ENCODE assay signal across 7 mouse cellular contexts in the genomic region with DNA sequence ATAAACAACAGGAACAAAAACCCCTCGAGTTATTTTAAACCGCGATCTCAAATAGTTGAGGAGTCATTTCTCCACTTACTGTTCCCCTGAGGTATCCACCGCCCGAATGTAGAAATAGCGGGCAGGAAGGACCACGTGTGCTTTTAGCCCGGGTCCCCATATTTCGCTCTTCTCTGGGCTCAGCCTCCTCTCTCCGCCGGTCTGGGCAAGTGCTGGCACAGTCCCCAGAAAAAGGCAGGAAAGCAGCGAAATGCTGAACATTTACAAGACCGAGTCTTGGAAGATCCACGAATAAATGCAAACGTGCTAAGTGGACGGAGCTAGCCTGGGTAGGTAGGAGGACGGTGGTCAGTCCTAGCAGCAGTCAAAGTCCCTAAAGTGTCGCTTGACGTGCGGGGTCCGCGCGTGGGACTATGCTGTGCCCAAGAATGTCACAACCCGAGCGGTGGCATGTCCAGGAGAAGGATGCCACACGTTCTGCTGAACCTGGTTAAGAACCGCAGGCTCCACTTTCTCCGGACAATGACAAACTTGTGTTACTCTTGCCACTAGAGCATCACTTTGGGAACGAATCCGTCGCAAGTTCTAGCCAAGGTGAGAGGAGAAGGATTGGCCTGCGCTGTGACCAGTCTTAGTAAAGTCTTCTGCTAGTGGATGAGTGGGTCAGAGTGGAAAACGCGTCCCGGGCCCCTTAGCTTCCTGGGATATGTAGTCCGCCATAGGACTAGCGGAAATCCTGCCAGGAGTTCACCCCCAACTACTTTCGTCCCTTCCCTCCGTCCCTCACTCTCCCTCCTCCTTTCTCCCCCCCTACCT. TPM values are rescaled to one million over a fixed set of nuclear protein-coding genes. Genes with fewer than 3 reads are reported as not detected.
A peak's percentile ranks its signal among the peaks of the same experiment; 100 is the strongest.
DNase-seq lines count a peak whose midpoint lies in the region; ATAC-seq lines count a peak whose summit lies in the region.

A gene (minus strand): TSS at position 570 of the 816 bp plus-strand sequence.
A gene (plus strand): TSS at position 719 of the 816 bp plus-strand sequence.

- no peaks in the 10 kb centered on the region for H3K27me3 ChIP-seq in embryonic facial prominence, embryonic 12.5 days
- H3K27me3 ChIP-seq in limb, embryonic 11.5 days (ENCODE audit: control insufficient read depth, insufficient read depth, low read length): no peaks in the 10 kb centered on the region
- no peaks in the 10 kb centered on the region for H3K27me3 ChIP-seq in midbrain, embryonic 14.5 days (ENCODE audit: control insufficient read depth, insufficient read depth, low read length)

- ATAC-seq in embryonic facial prominence, embryonic 12.5 days (ENCODE audit: insufficient number of reproducible peaks, insufficient read depth, low FRiP score, low TSS enrichment): peak; percentile 98
- ATAC-seq in limb, embryonic 11.5 days (ENCODE audit: insufficient number of reproducible peaks, low FRiP score, low TSS enrichment, low read depth): peak; percentile 97
- peak; percentile 95 for ATAC-seq in midbrain, embryonic 14.5 days (ENCODE audit: low FRiP score, low TSS enrichment)

- under 1% methylated on average over 39 of the region's 39 CpGs for WGBS in embryonic facial prominence, embryonic 12.5 days
- under 1% methylated on average over 39 of the region's 39 CpGs for WGBS in limb, embryonic 11.5 days
- under 1% methylated on average over 39 of the region's 39 CpGs for WGBS in midbrain, embryonic 14.5 days

- peaks cover 8% of the 10 kb centered on the region for H3K4me1 ChIP-seq in embryonic facial prominence, embryonic 12.5 days
- H3K4me1 ChIP-seq in limb, embryonic 11.5 days (ENCODE audit: control insufficient read depth, insufficient read depth, low read length): no peaks in the 10 kb centered on the region
- H3K4me1 ChIP-seq in midbrain, embryonic 14.5 days (ENCODE audit: control insufficient read depth, insufficient read depth, low read length): peaks cover 17% of the 10 kb centered on the region

- peak within 1 kb of the TSS; percentile 84 for H3K9ac ChIP-seq in embryonic facial prominence, embryonic 12.5 days
- peak within 1 kb of the TSS; percentile 74 for H3K9ac ChIP-seq in limb, embryonic 11.5 days (ENCODE audit: low read length)
- peak within 1 kb of the TSS; percentile 89 for H3K9ac ChIP-seq in midbrain, embryonic 14.5 days (replicated peaks; ENCODE audit: low read length)

- H3K36me3 ChIP-seq in embryonic facial prominence, embryonic 12.5 days: peaks cover 22% of the 10 kb centered on the region
- peaks cover 8% of the 10 kb centered on the region for H3K36me3 ChIP-seq in limb, embryonic 11.5 days (ENCODE audit: control insufficient read depth, insufficient read depth, low read length)
- peaks cover 18% of the 10 kb centered on the region for H3K36me3 ChIP-seq in midbrain, embryonic 14.5 days (ENCODE audit: control insufficient read depth, insufficient read depth, low read length)

- peak; percentile 92 for DNase-seq in adrenal gland, postnatal 14 days
- peak; percentile 100 for DNase-seq in heart, adult 11 months
- DNase-seq in kidney, adult 18-20 months: peak; percentile 85
- DNase-seq in limb, embryonic 11.5 days (ENCODE audit: low spot score): peak; percentile 89
- DNase-seq in midbrain, embryonic 14.5 days: peak; percentile 94
- DNase-seq in spleen, adult 18-20 months: peak; percentile 40 to 52

- H3K4me2 ChIP-seq in embryonic facial prominence, embryonic 12.5 days (replicated peaks): peak within 1 kb of the TSS; percentile 79
- peak within 1 kb of the TSS; percentile 53 for H3K4me2 ChIP-seq in limb, embryonic 11.5 days (ENCODE audit: low read depth, severe bottlenecking)
- peak within 1 kb of the TSS; percentile 76 for H3K4me2 ChIP-seq in midbrain, embryonic 14.5 days (ENCODE audit: low read length)

- peak within 1 kb of the TSS; percentile 75 for H3K4me3 ChIP-seq in embryonic facial prominence, embryonic 12.5 days
- H3K4me3 ChIP-seq in limb, embryonic 11.5 days (ENCODE audit: low read depth, low read length): peak within 1 kb of the TSS; percentile 49
- peak within 1 kb of the TSS; percentile 63 for H3K4me3 ChIP-seq in midbrain, embryonic 14.5 days (replicated peaks; ENCODE audit: low read depth, low read length)

- H3K9me3 ChIP-seq in embryonic facial prominence, embryonic 12.5 days: no peaks in the 10 kb centered on the region
- no peaks in the 10 kb centered on the region for H3K9me3 ChIP-seq in limb, embryonic 11.5 days (ENCODE audit: control insufficient read depth, low read length)
- no peaks in the 10 kb centered on the region for H3K9me3 ChIP-seq in midbrain, embryonic 14.5 days (ENCODE audit: control insufficient read depth, low read length)

- peak within 1 kb of the TSS; percentile 91 for H3K27ac ChIP-seq in embryonic facial prominence, embryonic 12.5 days
- peak within 1 kb of the TSS; percentile 75 for H3K27ac ChIP-seq in limb, embryonic 11.5 days (replicated peaks; ENCODE audit: low read depth, low read length)
- H3K27ac ChIP-seq in midbrain, embryonic 14.5 days (replicated peaks; ENCODE audit: low read depth, low read length): peak within 1 kb of the TSS; percentile 97

RNA-seq across cellular contexts. Expression of the first gene that starts in this region (rescaled TPM):
- 23.5 TPM in 2 replicates for total RNA-seq in adrenal gland, postnatal 14 days (2021)
- polyA plus RNA-seq in embryonic facial prominence, embryonic 12.5 days (2016; fragmentation: Nextera tagmentation; extraction: Ambion mirVana): 69.9 and 80.1 TPM in 2 replicates
- polyA plus RNA-seq in limb, embryonic 11.5 days (2014; fragmentation: Nextera tagmentation; extraction: Ambion mirVana): 84.1 and 84.2 TPM in 2 replicates
- 26.9 and 32.4 TPM in 2 replicates for polyA plus RNA-seq in midbrain, embryonic 14.5 days (2014; fragmentation: Nextera tagmentation; extraction: Ambion mirVana)

RNA-seq across cellular contexts. Expression of the second gene that starts in this region (rescaled TPM):
- 14.3 and 16.8 TPM in 2 replicates for total RNA-seq in adrenal gland, postnatal 14 days (2021)
- polyA plus RNA-seq in embryonic facial prominence, embryonic 12.5 days (2016; fragmentation: Nextera tagmentation; extraction: Ambion mirVana): 26.4 and 31.5 TPM in 2 replicates
- 28.6 and 29.5 TPM in 2 replicates for polyA plus RNA-seq in limb, embryonic 11.5 days (2014; fragmentation: Nextera tagmentation; extraction: Ambion mirVana)
- polyA plus RNA-seq in midbrain, embryonic 14.5 days (2014; fragmentation: Nextera tagmentation; extraction: Ambion mirVana): 33.8 and 41.3 TPM in 2 replicates

Comparison
In these comparisons a context has a peak if more than half of its experiments do, and no peak if none do; other contexts are left out.
1. Peak in every context shown above with its lines: DNase-seq, ATAC-seq, H3K4me3 ChIP-seq and H3K27ac ChIP-seq.
2. DNase-seq: peak in every context shown above with its lines; median percentile 100 in heart, adult 11 months; 94 in midbrain, embryonic 14.5 days; 92 in adrenal gland, postnatal 14 days; 89 in limb, embryonic 11.5 days; 85 in kidney, adult 18-20 months; 46 in spleen, adult 18-20 months.